Mouse (Mus musculus) embryo, embryonic 10 days (tissue): ENCODE results near the gene Plbd2.

ENCODE experiments used
- DNase-seq: peaks from one replicate; pipeline ENCODE4 v3.0.0-alpha.2; 2015; ENCODE audit warnings: low spot score

Gene Plbd2

GRCm38 (mm10) chr5:120503144-120503795, at the start of gene Plbd2:
Gene Plbd2 (minus strand): TSS chr5:120503625.
- DNase-seq = peak; percentile 90

GRCm38 (mm10) chr5:120550673-120551072, 47.2 kb upstream of the Plbd2 start:
- no peak for DNase-seq

- DNase-seq = no peak
These were observed 46.7 kb upstream of the Plbd2 start for GRCm38 (mm10) chr5:120550137-120550536.

DNA sequence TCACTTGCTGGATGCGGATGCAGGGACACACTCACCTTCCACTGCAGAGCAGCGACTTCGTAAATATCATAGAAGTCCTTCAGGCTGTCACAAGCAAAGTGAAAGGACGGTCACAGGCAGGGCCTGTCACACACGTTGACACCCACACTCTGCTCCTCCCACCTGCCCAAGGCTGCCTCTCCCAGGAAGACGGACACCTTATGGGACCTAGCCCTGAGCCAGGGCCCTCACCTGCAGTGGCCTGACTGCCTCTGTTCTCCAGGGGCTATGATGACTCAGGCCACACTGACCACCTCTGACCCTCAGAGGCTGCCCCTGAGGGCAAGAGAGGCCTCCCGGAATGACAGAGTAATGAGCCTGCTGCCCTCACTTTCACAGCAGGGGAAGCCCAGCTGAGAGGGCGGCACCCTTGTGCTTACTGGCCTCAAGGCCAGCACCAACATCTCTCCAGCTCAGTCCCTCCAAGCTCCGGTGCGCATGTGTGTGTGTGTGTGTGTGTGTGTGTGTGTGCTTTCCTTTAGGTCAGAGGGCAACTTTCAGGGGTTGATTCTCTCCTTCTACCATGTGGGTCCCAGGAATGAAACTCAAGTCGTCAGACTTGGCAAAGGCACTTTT, 44.9 kb upstream of the Plbd2 start:
- DNase-seq = peak; percentile 50

GRCm38 (mm10) chr5:120536632-120537031, 33.2 kb upstream of the Plbd2 start:
- no peak for DNase-seq

DNA sequence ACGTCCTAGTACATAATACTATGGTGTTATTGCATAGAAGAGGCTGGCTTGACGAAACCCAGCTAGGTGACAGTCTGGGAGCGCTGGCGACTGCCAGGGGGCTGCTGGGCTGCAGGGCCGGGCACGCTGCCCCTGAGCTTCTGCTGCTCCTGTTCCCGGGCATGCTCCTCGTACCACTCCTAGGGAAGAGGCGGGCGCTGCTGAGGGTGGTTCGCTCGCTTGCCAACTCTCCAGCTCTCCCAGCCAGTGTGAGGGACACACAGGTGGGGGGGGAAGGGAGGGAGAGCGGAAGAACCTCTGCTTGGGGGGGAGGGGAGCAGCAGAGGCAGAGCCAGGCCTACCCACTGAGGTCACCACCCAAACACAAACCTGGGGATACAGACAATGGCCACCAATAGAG, 32.6 kb upstream of the Plbd2 start:
- DNase-seq = no peak

GRCm38 (mm10) chr5:120534686-120535075, 31.3 kb upstream of the Plbd2 start:
- DNase-seq = no peak

DNA sequence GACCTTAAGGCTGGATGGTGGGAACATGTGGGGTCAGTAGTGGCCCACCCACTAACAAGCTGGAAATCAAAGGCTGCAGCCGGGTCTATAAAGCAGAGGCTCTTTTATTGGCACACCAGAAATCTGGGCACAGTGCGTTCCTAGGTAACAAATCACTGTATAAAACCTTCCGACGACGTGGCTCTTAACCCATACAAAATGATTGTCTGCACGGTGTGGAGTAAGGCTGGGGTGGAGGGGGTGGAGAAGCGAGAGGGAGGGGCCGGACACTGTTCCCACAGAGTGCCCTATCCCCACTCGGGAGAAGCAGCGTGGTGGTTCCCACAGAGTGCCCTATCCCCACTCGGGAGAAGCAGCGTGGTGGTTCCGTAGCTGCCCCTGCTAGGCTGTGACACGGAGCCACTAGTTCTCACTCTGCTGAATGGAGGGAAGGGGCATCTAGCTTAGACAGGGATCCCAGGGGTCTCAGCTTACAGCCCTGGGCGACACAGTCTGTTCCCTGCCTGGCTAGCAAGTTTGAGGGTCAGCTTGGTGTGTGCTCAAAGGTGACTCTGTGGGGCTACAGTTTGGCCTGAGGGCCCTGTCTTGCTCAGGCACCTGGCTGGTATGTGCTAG, 30.8 kb upstream of the Plbd2 start:
- DNase-seq = peak; percentile 52

- DNase-seq = no peak
These were observed 28.2 kb upstream of the Plbd2 start for GRCm38 (mm10) chr5:120531631-120532030.

GRCm38 (mm10) chr5:120527296-120527964, 24.0 kb upstream of the Plbd2 start:
- no peak for DNase-seq

DNA sequence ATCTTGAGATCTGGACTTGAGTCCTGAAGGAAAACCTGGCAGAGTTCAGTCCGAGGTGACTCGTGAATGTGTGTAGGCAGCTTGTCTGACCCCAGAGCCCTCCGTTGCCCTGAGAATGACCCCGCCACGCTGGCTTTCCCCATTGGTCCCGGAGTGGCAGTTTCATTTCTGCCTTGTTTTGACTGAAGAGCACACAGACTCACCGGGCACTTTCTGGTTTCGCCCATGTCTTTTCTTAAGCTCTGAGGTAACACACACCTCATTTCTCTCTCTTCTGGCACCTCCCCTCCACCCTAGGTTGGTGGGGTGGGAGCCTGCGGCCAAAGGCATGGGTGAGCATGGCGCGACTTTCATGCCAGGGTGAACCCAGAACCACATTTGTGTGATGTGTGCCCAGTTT, 22.9 kb upstream of the Plbd2 start:
- peak; percentile 40 for DNase-seq

DNA sequence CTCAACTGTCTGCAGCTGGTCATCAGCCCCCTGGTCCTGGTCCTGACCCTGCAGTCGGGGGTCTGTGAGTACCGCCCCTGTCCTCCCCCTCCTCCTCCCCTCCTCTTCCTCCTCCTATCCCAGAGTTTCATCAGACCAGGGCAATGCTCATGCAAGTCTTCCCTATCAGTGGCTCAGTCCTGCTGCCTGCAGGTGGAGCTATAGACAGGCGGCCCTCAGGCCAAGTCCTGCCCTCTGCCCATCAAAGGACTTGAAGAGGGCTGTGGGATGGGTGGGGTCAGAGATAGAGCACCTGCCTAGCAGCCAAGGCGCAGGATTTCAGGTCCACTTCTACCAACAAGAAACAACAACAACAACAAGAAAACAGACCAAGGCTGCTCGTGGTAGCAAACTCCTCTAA, 22.3 kb upstream of the Plbd2 start:
- DNase-seq = peak; percentile 59

DNA sequence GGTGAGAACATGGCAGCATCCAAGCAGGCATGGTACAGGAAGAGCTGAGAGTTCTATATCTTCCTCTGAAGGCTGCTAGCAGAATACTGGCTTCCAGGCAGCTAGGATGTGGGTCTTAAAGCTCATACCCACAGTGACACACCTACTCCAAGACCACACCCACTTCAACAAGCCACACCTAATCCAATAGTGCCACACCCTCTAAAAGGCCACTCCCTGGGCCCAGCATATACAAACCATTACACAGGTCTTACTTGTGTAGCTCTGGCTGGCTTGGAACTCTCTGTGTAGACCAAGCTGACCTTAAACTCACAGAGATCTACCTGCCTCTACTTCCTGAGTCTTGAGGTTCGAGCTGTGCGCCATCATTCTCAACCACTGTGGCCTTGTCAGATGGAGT, 21.3 kb upstream of the Plbd2 start:
- DNase-seq = no peak

GRCm38 (mm10) chr5:120522649-120523048, 19.2 kb upstream of the Plbd2 start:
- DNase-seq = no peak

GRCm38 (mm10) chr5:120517552-120517951, 14.1 kb upstream of the Plbd2 start:
- peak; percentile 27 for DNase-seq

- no peak for DNase-seq
These were observed 13.0 kb upstream of the Plbd2 start for GRCm38 (mm10) chr5:120516221-120516984.

DNA sequence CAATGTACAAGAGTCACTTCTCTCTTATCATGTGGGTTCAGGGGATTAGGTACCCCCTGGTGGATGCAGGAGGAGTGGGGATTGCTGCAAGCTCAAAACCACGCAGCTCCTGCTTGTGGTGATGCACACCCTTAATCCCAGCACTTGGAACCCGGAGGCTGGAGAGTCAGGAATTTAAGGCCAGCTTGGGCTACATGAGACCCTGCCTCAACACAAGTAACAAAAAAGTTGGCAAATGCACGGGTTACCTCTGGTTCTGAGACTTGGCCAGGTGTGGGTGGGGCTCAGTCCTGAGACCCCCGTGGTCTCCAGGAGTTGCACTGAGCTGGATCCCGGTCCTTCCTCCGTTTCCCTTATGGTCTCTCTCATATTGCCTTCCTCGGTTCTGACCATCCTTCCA, 12.0 kb upstream of the Plbd2 start:
- no peak for DNase-seq

DNA sequence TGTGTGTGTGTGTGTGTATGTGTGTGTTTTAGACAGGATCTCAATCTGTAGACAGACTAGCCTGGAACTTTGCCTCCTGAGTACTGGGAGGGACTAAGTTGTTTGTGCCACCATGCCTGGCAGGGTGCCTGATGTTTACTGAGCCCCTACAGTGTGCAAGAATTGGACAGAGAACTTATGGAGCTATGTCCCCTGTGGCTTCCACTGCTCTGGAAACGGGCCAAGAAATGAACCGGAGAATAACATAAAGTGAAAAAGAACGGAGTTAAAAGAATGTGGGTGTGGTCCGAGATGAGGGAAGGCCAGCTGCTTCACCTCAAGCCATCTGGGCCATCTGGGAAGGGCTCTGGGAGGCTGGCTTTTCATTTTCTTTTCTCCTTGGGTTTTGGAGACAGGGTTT, 11.3 kb upstream of the Plbd2 start:
- DNase-seq = no peak

GRCm38 (mm10) chr5:120514031-120514677, 10.7 kb upstream of the Plbd2 start:
- DNase-seq = no peak

DNA sequence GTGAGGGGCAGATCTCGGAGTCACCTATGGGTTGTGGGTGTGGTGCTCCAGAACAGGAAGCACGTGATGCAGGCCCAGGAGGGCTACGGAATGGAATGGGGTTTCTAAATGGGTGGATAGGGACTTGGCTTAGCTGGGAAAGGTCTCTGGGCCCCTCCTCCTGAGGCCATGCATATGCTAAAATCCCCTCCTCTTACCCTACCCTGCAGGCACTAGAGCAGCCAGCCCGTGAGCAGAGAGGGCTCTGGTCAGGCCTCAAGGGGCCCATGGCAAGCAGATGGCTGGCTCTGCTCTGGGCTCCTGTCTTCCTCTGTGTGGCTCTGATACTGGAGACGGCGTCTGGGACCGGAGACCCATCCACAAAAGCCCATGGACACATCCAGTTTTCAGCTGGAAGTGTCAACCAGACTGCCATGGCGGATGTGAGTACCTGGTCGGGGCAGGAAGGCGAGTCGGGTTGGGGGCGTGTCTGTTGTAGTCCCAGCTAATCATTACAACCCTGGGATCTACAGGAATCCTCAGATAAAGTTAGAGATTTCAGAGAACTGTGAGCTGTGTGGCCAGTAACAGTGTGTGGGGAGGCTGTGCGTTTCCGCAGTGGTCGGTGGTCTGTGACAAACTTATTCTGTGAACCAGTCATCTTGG, 9.6 kb upstream of the Plbd2 start:
- DNase-seq = peak; percentile 35

DNA sequence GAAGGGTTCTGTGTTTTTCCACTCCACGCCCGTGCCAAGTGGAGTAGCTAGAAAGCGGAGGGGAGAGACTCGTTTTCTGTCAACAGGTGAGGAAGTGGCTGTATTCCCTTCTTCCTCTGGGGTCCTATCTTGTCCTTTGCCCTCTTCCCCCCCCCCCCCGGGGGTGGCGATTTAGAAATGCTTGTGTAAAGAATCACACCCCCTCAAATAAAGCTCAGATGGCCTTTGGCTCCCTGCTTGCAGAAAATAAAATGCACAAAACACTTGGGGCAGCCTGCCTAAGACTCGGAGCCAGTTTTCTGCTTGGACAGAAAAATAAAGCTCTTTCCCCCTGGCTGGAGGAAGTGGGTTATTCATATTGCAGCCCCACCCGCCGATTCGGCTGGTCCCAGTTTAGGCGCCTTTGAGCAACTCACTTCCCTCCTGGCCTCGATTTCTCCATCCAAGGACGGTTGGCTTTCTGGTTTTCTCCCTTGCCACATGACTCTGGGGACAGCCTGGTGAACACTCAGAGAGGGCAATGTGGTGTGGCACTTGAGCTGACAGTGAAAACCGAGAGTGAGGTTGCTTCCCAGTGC, 8.3 kb upstream of the Plbd2 start:
- DNase-seq = no peak
